Mouse (Mus musculus): Measurements from ENCODE around the gene Epb41l5.

Gene Epb41l5

DNA sequence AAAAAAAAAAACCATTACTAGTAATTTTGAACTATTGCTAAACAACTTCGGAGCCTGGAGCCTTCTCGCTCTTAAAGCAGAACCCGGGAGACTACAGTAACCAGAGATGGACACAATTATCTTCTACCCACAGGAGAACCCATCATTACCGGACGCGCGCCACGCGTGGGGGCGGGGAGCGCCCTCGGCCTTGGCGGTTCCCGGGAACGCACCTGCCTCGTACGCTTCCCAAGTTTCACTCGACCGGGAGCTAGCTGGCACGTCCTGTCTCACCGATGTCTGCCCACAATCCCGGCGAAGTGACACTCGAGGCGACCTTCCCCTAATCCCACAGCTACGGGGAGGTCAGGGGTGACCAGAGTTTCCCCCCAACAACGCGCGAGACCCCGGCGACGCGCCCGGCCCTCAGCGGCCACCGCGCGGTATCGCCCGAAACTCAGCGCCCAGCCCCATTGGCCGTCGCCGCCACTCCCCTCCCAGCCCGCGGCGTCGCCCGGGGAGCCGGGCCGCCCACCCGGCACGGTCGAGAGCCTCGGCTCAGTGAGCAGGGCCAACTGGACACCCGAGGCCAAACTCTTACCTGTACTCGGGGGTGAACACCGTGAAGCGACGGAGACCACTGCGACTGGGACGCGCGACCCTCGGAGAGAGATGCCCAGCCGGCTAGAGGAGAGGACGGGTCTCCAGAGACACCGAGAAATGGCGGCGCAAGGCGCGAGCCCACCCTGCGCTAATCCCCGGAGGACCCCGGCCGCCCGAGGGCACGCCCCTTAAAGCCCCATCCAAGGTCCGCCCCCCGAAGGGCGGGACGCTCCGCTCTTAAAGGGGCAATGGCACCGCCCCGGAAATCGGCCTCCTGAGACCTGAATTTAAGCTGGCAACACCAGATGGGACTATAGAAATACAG lies at the start of gene Epb41l5:
Gene Epb41l5 (minus strand): TSS at position 796 of the 907 bp plus-strand sequence.
- DNase-seq (ENCODE audit: low spot score in 2 of 2), result peak; percentile 78 to 85

- DNase-seq (ENCODE audit: low spot score in 2 of 2), result no peak
These were observed 48.1 kb upstream of the Epb41l5 start for GRCm38 (mm10) chr1:119696860-119697259.

- no peak for DNase-seq (ENCODE audit: low spot score in 2 of 2)
These were observed 37.2 kb upstream of the Epb41l5 start for GRCm38 (mm10) chr1:119685773-119686558.

DNA sequence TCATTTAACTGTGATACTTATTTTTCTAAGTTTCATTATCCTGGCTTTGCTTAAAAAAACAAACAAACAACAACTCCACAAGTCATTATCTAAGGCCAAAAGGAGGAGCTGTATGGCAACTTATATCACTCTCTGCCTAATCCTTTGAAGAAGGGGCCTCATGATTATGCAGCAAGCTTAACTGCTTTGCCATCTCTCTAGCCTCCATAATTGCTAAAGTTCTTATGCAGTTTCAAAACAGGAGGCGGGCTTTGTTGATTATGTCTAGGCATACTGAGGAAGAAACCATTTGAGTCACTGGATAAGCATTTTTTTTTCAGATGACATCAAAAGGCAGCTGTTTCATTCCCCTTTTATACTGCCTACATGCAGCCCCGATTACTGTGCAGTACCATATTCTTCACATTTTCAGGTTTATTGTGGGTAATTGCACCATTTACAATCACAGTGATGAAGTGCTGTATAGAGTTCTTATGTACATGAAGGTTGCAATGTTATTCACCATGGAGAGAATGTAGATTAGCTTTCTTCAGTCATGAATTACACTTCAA lies 32.9 kb upstream of the Epb41l5 start:
- no peak for DNase-seq (ENCODE audit: low spot score in 2 of 2)

GRCm38 (mm10) chr1:119674984-119675383 lies 26.2 kb upstream of the Epb41l5 start:
- DNase-seq (ENCODE audit: low spot score in 2 of 2), result peak in 1 of 2 experiments; percentile 8

GRCm38 (mm10) chr1:119666904-119667303 lies 18.1 kb upstream of the Epb41l5 start:
- no peak for DNase-seq (ENCODE audit: low spot score in 2 of 2)

DNA sequence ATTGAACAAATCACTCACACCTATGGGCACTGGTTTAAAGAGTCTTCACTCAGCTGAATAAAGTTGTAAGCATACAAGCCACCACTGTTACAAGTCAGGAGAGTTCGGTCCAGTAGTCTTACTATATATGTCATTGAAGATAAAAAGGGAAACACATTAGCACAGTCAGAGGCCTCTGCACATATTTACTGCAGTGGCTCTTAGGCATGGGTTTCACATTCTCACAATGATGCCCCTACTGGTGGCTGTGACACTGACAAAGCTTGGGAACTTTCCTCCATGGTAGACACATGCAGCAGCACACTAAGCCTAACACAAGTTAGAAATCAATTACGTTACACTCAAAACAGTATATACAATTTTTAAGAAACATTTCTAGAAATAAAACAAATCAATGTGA lies 5.5 kb upstream of the Epb41l5 start:
- DNase-seq (ENCODE audit: low spot score in 2 of 2), result no peak

DNA sequence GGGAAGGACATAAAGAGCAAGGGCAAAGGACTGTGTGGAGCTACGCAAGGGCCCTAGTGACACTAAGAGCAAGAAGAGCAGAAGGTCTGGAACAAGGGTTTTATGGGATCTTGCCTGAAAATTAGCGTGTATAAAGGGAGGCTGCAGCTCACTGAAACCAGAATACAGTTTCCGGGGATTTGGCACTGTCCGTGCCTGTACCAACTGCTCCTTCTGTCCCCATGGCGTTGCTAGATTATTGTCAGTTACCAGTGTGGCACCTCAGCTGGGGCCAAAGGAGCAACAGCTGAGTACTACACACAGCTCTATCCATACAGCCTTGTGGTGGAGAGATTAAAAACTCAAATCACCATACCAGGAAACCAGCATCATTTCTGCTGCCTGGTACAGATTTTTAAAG lies 1.6 kb upstream of the Epb41l5 start:
- no peak for DNase-seq (ENCODE audit: low spot score in 2 of 2)

- no peak for DNase-seq (ENCODE audit: low spot score in 2 of 2)
These were observed 827 bp upstream of the Epb41l5 start for GRCm38 (mm10) chr1:119649627-119650026.

DNA sequence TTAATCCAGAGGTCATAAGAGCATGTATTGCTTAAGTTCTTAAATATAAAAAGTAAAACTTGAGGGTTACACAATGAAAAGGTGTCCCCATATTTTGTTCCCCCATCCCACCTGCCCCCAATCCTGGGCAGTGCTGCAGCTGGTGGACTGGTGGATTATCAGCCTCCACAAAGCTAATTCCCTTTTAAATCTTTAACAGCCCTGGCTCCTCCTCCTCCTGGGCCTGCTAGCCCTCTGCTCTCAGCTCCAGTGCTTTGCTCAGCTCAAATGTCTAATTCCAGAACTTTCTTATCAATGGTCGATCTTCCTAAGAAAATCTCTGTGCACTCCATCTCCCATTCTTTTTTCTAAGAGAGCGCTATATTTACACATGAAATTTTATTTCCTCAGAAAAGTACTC lies 2.4 kb downstream of the Epb41l5 start:
- DNase-seq (ENCODE audit: low spot score in 2 of 2), result no peak

DNA sequence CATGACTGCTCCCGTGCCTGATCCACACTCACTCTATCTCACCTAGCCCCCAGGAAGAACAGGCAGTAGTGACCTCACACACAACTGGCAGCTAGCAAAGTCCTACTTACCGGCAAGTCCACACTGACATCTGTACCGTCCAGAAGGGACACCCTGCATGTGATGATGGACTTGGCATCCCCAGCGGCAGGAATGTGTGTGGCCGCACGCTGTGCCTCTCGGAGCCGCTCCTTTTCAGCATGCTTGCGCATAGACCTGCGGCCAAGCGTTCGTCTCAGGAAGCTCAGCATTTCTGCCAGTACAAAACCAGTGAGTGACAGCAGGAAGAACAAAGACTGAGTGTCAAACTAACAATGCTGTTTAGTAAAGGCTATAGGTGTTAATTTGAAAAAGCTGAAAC lies 6.4 kb downstream of the Epb41l5 start:
- no peak for DNase-seq (ENCODE audit: low spot score in 2 of 2)

GRCm38 (mm10) chr1:119641090-119641812 lies 7.5 kb downstream of the Epb41l5 start:
- DNase-seq (ENCODE audit: low spot score in 2 of 2), result no peak

DNA sequence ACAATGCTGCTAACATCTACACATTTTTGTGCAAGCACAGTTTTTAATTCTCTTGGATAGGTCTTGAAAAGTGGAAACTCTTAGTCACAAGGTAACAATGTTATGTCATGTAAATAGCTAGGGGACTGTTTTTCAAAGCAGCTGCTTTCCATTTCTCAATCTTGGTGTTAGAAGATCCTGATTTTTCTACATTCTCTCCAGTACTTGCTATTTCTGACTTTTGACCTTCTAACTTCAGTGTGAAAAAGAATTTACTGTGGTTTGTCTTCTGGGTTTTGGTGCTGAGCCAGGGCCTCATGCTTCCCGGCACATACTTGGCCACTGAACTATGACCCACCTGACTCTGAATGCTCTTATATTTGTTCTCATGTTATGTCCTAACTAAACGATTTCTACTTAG lies 8.8 kb downstream of the Epb41l5 start:
- DNase-seq (ENCODE audit: low spot score in 2 of 2), result no peak

GRCm38 (mm10) chr1:119637188-119638023 lies 11.4 kb downstream of the Epb41l5 start:
- DNase-seq (ENCODE audit: low spot score in 2 of 2), result no peak

DNA sequence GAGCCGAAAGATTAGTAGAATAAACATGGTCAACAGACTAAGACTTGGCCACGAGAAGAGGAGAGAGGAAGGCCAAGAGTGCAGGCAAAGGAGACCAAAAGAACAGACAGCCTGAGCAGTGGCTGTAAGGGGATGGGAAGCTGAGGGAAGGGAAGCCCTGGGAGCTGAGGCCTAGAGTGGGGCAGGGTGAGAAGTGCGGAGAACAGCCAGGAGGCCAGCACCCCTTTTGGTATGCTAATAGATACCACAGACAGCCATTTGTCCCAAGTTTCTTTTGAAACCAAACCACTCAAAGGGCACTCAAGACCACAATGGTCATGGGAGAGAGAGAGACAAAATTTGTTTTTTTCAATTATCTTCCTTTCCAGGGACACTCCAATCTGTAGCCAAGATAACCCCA lies 14.1 kb downstream of the Epb41l5 start:
- no peak for DNase-seq (ENCODE audit: low spot score in 2 of 2)

GRCm38 (mm10) chr1:119630428-119630827 lies 18.4 kb downstream of the Epb41l5 start:
- no peak for DNase-seq (ENCODE audit: low spot score in 2 of 2)

GRCm38 (mm10) chr1:119626837-119627236 lies 22.0 kb downstream of the Epb41l5 start:
- no peak for DNase-seq (ENCODE audit: low spot score in 2 of 2)

DNA sequence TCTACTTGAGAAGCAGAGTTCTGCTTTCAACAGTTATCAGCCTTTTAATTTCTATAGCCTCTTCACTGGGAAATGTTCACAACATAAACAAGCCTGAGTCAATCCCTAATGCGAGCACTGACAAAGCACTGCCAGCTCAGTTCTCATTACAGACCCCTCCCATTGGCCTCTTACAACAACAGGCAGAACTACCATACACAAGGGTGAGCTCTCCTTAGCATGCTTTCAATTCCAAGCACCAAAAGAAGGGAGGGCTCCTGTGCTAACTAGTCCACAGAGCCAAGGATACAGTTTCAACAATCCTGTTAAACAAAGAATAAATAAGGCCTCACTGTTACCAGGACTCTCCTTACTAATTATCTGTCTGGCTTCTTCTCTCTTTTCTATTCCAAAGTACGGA lies 24.4 kb downstream of the Epb41l5 start:
- no peak for DNase-seq (ENCODE audit: low spot score in 2 of 2)

DNA sequence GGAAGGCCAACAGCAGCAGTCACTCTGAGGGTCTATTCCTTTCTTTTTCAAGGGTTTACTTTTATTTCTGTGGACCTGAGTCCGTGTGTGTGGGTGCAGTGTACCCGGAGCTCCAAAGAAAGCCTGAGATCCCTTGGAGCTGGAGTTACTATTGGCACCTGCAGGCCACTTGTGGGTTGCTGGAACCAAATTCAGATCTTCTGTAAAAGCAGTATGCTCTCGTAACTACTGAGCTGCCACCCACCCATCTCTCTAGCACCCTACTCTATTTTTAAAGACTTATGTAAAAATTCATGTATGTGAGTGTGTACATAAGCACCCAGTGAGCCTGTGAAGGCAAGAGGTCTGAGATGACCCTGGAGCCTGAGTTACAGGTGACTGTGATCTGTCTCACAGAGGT lies 43.4 kb downstream of the Epb41l5 start:
- DNase-seq (ENCODE audit: low spot score in 2 of 2), result no peak

- no peak for DNase-seq (ENCODE audit: low spot score in 2 of 2)
These were observed 46.4 kb downstream of the Epb41l5 start for GRCm38 (mm10) chr1:119602448-119602847.

DNA sequence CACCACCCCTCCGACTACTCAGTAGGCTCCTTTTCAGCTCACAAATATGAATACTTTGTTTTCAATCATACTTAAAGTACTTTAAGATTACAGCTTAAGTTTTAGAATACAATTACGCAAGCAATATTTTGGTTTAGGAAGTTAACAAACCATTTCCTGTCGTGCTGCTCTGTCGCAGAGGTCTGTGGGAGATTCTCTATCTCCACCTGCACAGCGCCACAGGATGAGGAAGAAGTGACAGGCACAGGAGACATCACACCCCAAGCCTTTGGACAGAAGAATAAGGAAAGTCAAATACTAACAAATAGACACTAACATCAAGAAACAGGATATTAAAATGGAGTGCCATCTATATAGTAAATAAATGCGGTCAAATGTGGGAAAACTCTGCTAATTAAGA lies 49.9 kb downstream of the Epb41l5 start:
- DNase-seq (ENCODE audit: low spot score in 2 of 2), result no peak

Data from urinary bladder, postnatal 36 days (tissue).